Mouse (Mus musculus) small intestine, adult 2 months (tissue): ENCODE results near the gene Usp40. TPM values are rescaled to one million over a fixed set of nuclear protein-coding genes. Genes with fewer than 3 reads are reported as not detected.
A peak's percentile ranks its signal among the peaks of the same experiment; 100 is the strongest.
"Not testable (repeated sequence)": the region's sequence is repeated elsewhere in the genome, so short reads cannot be mapped to it uniquely, and the experiment has no call there.

Experiments used
- H3K27ac ChIP-seq: fragments of 200-500 bp; 2 replicates; pipeline ENCODE4 v1.5.1; 2012; ENCODE audit warnings: low read depth, low read length, control low read depth, inconsistent platforms; ENCODE audit not compliant: insufficient read depth
- H3K27me3 ChIP-seq: fragments of 200-500 bp; 2 replicates; pipeline ENCODE4 v1.6.1; 2012; ENCODE audit warnings: mild to moderate bottlenecking, moderate library complexity, low read length, inconsistent platforms; ENCODE audit not compliant: control insufficient read depth, insufficient read depth
- H3K36me3 ChIP-seq: fragments of 200-500 bp; 2 replicates; pipeline ENCODE4 v1.6.1; 2012; ENCODE audit warnings: mild to moderate bottlenecking, low read length, control low read depth, inconsistent platforms; ENCODE audit not compliant: control insufficient read depth, insufficient read depth
- H3K4me1 ChIP-seq: fragments of 200-500 bp; 2 replicates; pipeline ENCODE4 v1.6.1; 2012; ENCODE audit warnings: low read length, inconsistent platforms, mixed read lengths; ENCODE audit not compliant: control insufficient read depth, insufficient read depth, insufficient read length
- H3K4me3 ChIP-seq: fragments of 200-500 bp; 2 replicates; pipeline ENCODE4 v1.5.1; 2012; ENCODE audit warnings: low read depth, mild to moderate bottlenecking, control low read depth, inconsistent platforms, low read length, moderate library complexity
- CTCF ChIP-seq: fragments of 200-500 bp; IDR thresholded peaks from 2 replicates; pipeline ENCODE4 v1.5.1; 2012; ENCODE audit warnings: low read depth, mild to moderate bottlenecking, control low read depth, inconsistent platforms, low read length, moderate library complexity, mixed read lengths; ENCODE audit not compliant: insufficient replicate concordance, insufficient read length; ENCODE audit errors: extremely low read depth
- POLR2A ChIP-seq: fragments of 200-500 bp; IDR thresholded peaks from 2 replicates; pipeline ENCODE4 v1.6.1; 2012; ENCODE audit warnings: low read depth, mild to moderate bottlenecking, control low read depth, inconsistent platforms, low read length, moderate library complexity
- WGBS: fragments of 180-500 bp; shearing (Covaris S2); methylation state at CpG from one replicate; pipeline ENCODE4 v1.1.7; 2018; 5-methylcytosine and 5-hydroxymethylcytosine counted together
- polyA plus RNA-seq: library from polyadenylated mRNA; depleted of rRNA; stranded (reverse); fragments of >200 nt; gene quantifications from 2 replicates; pipeline ENCODE4 v1.2.3, GENCODE M21; 2012; rRNA removed

Gene Usp40
- polyA plus RNA-seq: 4.0 and 7.2 TPM in 2 replicates

DNA sequence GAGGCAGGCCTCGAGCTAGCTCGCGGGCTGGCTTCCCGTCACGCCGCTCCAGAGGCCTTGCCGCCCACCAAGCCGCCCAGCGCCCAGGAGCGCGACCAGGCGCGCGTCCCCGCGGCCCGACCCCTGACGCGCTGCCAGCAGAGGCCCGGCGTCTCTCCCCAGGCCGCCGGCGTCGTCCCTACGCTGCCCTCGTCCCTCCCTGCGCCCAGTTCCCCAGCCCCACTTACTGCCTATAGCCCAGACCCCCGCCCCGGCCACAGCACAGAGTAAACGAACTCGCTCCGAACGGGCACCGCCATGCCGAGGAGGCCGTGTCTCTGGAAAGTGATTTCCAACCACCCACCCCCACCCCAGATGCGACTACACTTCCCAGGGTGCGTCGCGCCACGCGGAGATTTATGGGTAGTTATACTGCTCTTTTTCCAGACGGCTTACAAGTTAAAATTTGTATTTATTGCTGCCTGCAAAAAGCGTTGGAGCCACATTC is at the start of gene Usp40:
Gene Usp40 (minus strand): TSS at position 341 of the 487 bp plus-strand sequence.
- H3K4me3 ChIP-seq: peak within 1 kb of the TSS; percentile 98
- 1% methylated on average over 45 of the region's 45 CpGs for WGBS
- peaks cover 4% of the 10 kb centered on the region for H3K36me3 ChIP-seq
- peak within 1 kb of the TSS; percentile 38 for H3K27ac ChIP-seq
- TF ChIP-seq POLR2A: peak; percentile 74
- TF ChIP-seq CTCF: no peak
- H3K27me3 ChIP-seq: no peaks in the 10 kb centered on the region
- peaks cover 6% of the 10 kb centered on the region; the same call in 1 of the 2 replicates for H3K4me1 ChIP-seq

- H3K4me1 ChIP-seq: no peaks in the 10 kb centered on the region
- no peak within 1 kb of the TSS for H3K4me3 ChIP-seq
- no peak within 1 kb of the TSS for H3K27ac ChIP-seq
- no peaks in the 10 kb centered on the region for H3K27me3 ChIP-seq
- TF ChIP-seq CTCF (no peak), POLR2A (no peak)
- 82% methylated on average over 1 of the region's 1 CpGs for WGBS
- no peaks in the 10 kb centered on the region for H3K36me3 ChIP-seq
Observed at GRCm38 (mm10) chr1:88055088-88055487, 46.7 kb upstream of the Usp40 start, which contains the start of gene Ugt1a10. Gene Ugt1a10 (plus strand): TSS chr1:88055388.

DNA sequence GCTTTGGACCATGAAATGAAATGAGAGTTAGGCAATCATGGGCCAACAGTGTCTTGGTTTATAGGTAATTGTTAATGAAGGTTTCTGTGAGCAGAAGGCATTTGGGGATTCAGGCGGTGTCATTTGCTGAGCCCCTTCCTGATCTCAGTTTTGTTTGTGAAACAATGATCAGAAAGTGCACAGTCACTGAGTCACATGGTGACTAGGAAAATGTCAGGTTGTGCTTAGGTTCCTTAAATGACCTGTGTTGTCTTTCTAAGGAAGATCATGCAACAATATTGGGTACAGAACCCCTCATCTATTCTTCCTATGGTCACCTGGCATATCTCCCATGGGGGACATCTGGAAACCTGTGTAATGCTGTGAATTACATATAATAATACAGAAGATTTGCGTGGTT is 39.1 kb upstream of the Usp40 start:
- WGBS: 84% methylated on average over 2 of the region's 2 CpGs
- not testable (repeated sequence) for H3K36me3 ChIP-seq, H3K4me3 ChIP-seq, H3K27me3 ChIP-seq, H3K4me1 ChIP-seq, H3K27ac ChIP-seq

DNA sequence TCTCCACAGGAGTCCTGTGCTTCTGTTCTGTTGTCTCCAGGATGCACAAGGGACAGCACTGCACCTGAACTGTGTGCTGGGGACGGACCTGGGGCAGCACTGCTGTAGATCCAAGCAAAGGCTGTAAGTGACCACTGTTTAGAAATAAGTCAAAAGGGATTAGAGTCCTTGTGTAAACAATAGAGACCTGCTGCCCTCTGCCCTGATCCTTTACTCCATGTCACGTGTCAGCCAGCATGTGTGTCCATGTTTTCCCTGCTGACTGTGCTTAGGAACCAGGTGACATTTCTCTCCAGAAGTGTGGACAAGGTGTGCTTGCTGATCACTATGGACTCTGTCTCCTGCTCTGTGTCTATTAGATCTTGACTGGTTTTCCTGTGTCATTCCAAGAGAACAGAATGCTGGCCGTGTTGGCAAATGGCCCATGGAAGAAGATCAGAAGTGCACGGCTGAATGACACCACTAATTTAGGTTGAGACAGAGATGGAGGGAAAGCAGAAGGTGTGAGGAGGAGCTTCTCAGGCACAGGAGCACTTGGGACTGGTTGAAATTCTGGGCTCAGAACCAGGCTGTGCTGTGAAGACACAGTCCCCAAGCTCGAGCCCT is 36.6 kb upstream of the Usp40 start:
- not testable (repeated sequence) for H3K27ac ChIP-seq, H3K4me1 ChIP-seq, H3K4me3 ChIP-seq, H3K36me3 ChIP-seq, H3K27me3 ChIP-seq
- WGBS: 67% methylated on average over 4 of the region's 5 CpGs

DNA sequence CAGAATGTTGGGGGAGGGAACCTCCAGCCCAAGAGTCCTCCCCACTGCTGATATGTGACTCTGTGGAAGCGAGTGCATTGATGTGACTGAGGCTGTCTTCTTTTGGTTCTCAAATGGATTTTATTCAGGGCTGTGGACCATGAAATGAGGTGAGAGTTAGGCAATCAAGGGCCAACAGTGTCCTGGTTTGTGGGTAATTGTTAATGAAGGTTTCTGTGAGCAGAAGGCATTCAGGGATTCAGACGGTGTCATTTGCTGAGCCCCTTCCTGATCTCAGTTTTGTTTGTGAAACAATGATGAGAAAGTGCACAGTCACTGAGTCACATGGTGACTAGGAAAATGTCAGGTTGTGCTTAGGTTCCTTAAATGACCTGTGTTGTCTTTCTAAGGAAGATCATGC is 34.7 kb upstream of the Usp40 start:
- not testable (repeated sequence) for H3K27me3 ChIP-seq, H3K4me1 ChIP-seq, H3K36me3 ChIP-seq, H3K4me3 ChIP-seq, H3K27ac ChIP-seq
- WGBS: 77% methylated on average over 1 of the region's 2 CpGs

DNA sequence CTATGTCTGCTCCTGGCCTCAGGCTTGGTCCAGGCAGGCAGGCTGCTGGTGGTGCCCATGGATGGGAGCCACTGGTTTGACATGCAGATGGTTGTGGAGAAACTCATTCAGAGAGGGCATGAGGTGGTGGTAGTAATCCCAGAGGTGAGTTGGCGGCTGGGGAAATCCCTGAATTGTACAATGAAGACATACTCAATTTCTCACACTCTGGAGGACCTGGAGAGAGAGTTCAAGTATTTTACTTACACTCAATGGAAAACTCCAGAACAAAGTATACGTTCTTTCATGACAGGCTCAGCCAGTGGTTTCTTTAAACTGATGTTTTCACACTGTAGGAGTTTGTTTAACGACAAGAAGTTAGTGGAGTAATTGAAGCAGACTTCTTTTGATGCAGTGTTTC is 16.9 kb upstream of the Usp40 start:
- H3K27ac ChIP-seq, H3K4me1 ChIP-seq, H3K27me3 ChIP-seq, H3K4me3 ChIP-seq, H3K36me3 ChIP-seq: not testable (repeated sequence)
- WGBS: 82% methylated on average over 3 of the region's 3 CpGs

- TF ChIP-seq CTCF (no peak), POLR2A (no peak)
- Histone ChIP-seq H3K4me3 (no peak overlapping the region), H3K27ac (no peak overlapping the region), H3K36me3 (no peaks in the 10 kb centered on the region), H3K4me1 (peaks cover 10% of the 10 kb centered on the region; the same call in 1 of the 2 replicates), H3K27me3 (no peaks in the 10 kb centered on the region)
- 83% methylated on average over 6 of the region's 6 CpGs for WGBS
Observed at GRCm38 (mm10) chr1:88015371-88015770, 7.0 kb upstream of the Usp40 start.

GRCm38 (mm10) chr1:88014671-88015070 is 6.3 kb upstream of the Usp40 start:
- no peaks in the 10 kb centered on the region for H3K27me3 ChIP-seq
- H3K4me3 ChIP-seq: no peak overlapping the region
- 94% methylated on average over 4 of the region's 4 CpGs for WGBS
- H3K4me1 ChIP-seq: peaks cover 10% of the 10 kb centered on the region; the same call in 1 of the 2 replicates
- H3K27ac ChIP-seq: no peak overlapping the region
- TF ChIP-seq CTCF: no peak
- TF ChIP-seq POLR2A: no peak
- no peaks in the 10 kb centered on the region for H3K36me3 ChIP-seq
